Mouse (Mus musculus) ovary, adult 18-20 months (tissue): ENCODE measurements at regions not wholly inside any gene's neighbourhood (a gene's known extent, or its start where the extent isn't known, plus 50 kb on each side); places are given as distances from the start of the nearest gene placed in this dataset.

Source experiments
- DNase-seq: peaks from one replicate; pipeline ENCODE4 v3.0.0; 2022; ENCODE audit warnings: low spot score, mixed read lengths

GRCm38 (mm10) chr19:60148313-60148965 is 78.1 kb downstream of the Fam204a start:
- DNase-seq = no peak

- DNase-seq = peak; percentile 58
These were observed 79.9 kb downstream of the Fam204a start for GRCm38 (mm10) chr19:60146451-60147190.

- no peak for DNase-seq
These were observed 81.3 kb downstream of the Fam204a start for GRCm38 (mm10) chr19:60145242-60145641.

- DNase-seq = peak; percentile 68
These were observed 82.0 kb downstream of the Fam204a start for GRCm38 (mm10) chr19:60144336-60144989.

- DNase-seq = no peak
These were observed 87.6 kb downstream of the Fam204a start for GRCm38 (mm10) chr19:60138881-60139280.

- no peak for DNase-seq
These were observed 90.0 kb downstream of the Fam204a start for GRCm38 (mm10) chr19:60136491-60136890.

- DNase-seq = no peak
These were observed 91.8 kb downstream of the Fam204a start for GRCm38 (mm10) chr19:60134447-60135328.

GRCm38 (mm10) chr19:60129635-60130034 is 96.9 kb downstream of the Fam204a start:
- no peak for DNase-seq

- DNase-seq = no peak
These were observed 101.9 kb downstream of the Fam204a start for GRCm38 (mm10) chr19:60124638-60125037.

GRCm38 (mm10) chr19:60120917-60121316 is 105.6 kb downstream of the Fam204a start:
- DNase-seq = no peak

GRCm38 (mm10) chr19:60119051-60119450 is 107.5 kb downstream of the Fam204a start:
- no peak for DNase-seq

- no peak for DNase-seq
These were observed 112.7 kb downstream of the Fam204a start for GRCm38 (mm10) chr19:60113666-60114388.

GRCm38 (mm10) chr19:60110278-60110677 is 116.2 kb downstream of the Fam204a start:
- no peak for DNase-seq

- DNase-seq = no peak
These were observed 117.0 kb downstream of the Fam204a start for GRCm38 (mm10) chr19:60109488-60109887.

- no peak for DNase-seq
These were observed 128.6 kb downstream of the Fam204a start for GRCm38 (mm10) chr19:60097915-60098314.

- no peak for DNase-seq
These were observed 131.5 kb upstream of the Rab11fip2 start for GRCm38 (mm10) chr19:60074986-60075385.

GRCm38 (mm10) chr19:60073328-60073727 is 129.9 kb upstream of the Rab11fip2 start:
- DNase-seq = no peak

- DNase-seq = no peak
These were observed 122.7 kb upstream of the Rab11fip2 start for GRCm38 (mm10) chr19:60066183-60066582.

GRCm38 (mm10) chr19:60055121-60055874 is 111.8 kb upstream of the Rab11fip2 start:
- no peak for DNase-seq

- no peak for DNase-seq
These were observed 107.7 kb upstream of the Rab11fip2 start for GRCm38 (mm10) chr19:60051151-60051550.

GRCm38 (mm10) chr19:60040721-60041120 is 97.3 kb upstream of the Rab11fip2 start:
- DNase-seq = no peak
